Mouse (Mus musculus) ES-E14 (cell line): ENCODE results near the gene Krt18.

ENCODE experiments used
- CHD2 ChIP-seq: IDR thresholded peaks from 2 replicates; pipeline ENCODE4 v1.6.1; 2014; ENCODE audit warnings: mild to moderate bottlenecking, low read depth, low read length, inconsistent platforms
- HCFC1 ChIP-seq: IDR thresholded peaks from 2 replicates; pipeline ENCODE4 v1.6.1; 2012; ENCODE audit warnings: low read length, inconsistent platforms, borderline replicate concordance; ENCODE audit not compliant: insufficient read depth
- MAFK ChIP-seq: IDR thresholded peaks from 2 replicates; pipeline ENCODE4 v1.6.1; 2014; ENCODE audit warnings: mild to moderate bottlenecking, low read depth, low read length, inconsistent platforms; ENCODE audit not compliant: insufficient read depth
- ZC3H11A ChIP-seq: IDR thresholded peaks from 2 replicates; pipeline ENCODE4 v1.6.1; 2012; ENCODE audit warnings: low read depth, mild to moderate bottlenecking, inconsistent platforms, low read length, borderline replicate concordance

- TF ChIP-seq HCFC1 (no peak), CHD2 (no peak), MAFK (no peak), ZC3H11A (no peak)
These were observed 52.4 kb downstream of the Krt18 start for GRCm38 (mm10) chr15:102080429-102080828.
